Mouse (Mus musculus) limb, embryonic 13.5 days (tissue): Measurements from ENCODE around the gene Klhdc8a. TPM values are rescaled to one million over a fixed set of nuclear protein-coding genes. Genes with fewer than 3 reads are reported as not detected.
"Not testable (repeated sequence)": the region's sequence is repeated elsewhere in the genome, so short reads cannot be mapped to it uniquely, and the experiment has no call there.

ENCODE experiments used
- ATAC-seq: fragments of 200-750 bp; cut with Nextera tagmentation; 2 replicates; pipeline ENCODE4 v1.8.0; 2017; ENCODE audit warnings: low read depth, moderate number of reproducible peaks, moderate TSS enrichment; ENCODE audit not compliant: low FRiP score
- H3K27ac ChIP-seq: fragments of 300-500 bp; sonication (generic); 2 replicates; pipeline ENCODE4 v1.5.1; 2015; ENCODE audit warnings: inconsistent platforms, mild to moderate bottlenecking, moderate library complexity
- H3K27me3 ChIP-seq: fragments of 300-500 bp; sonication (generic); 2 replicates; pipeline ENCODE4 v1.6.1; 2015; ENCODE audit warnings: mild to moderate bottlenecking, inconsistent platforms
- H3K36me3 ChIP-seq: fragments of 300-500 bp; sonication (generic); 2 replicates; pipeline ENCODE4 v1.6.1; 2015; ENCODE audit warnings: inconsistent platforms, mild to moderate bottlenecking, moderate library complexity
- H3K4me1 ChIP-seq: fragments of 300-500 bp; sonication (generic); 2 replicates; pipeline ENCODE4 v1.6.1; 2015; ENCODE audit warnings: inconsistent platforms
- H3K4me2 ChIP-seq: fragments of 300-500 bp; sonication (generic); replicated peaks from 2 replicates; pipeline ENCODE4 v1.6.1; 2015; ENCODE audit warnings: inconsistent platforms, mild to moderate bottlenecking, moderate library complexity
- H3K4me3 ChIP-seq: fragments of 300-500 bp; sonication (generic); 2 replicates; pipeline ENCODE4 v1.5.1; 2015; ENCODE audit warnings: moderate library complexity, mild to moderate bottlenecking, inconsistent platforms
- H3K9ac ChIP-seq: fragments of 300-500 bp; sonication (generic); 2 replicates; pipeline ENCODE4 v1.6.1; 2015; ENCODE audit warnings: mild to moderate bottlenecking, inconsistent platforms
- H3K9me3 ChIP-seq: fragments of 300-500 bp; sonication (generic); 2 replicates; pipeline ENCODE4 v1.6.1; 2016; ENCODE audit warnings: inconsistent platforms
- WGBS: fragments of 180-500 bp; shearing (Covaris S2); methylation state at CpG from one replicate; pipeline ENCODE4 v1.1.7; 2015; 5-methylcytosine and 5-hydroxymethylcytosine counted together
- polyA plus RNA-seq: library from polyadenylated mRNA; unstranded; fragments of >200 nt; fragmentation: Nextera tagmentation; extraction: Ambion mirVana; gene quantifications from 2 replicates; pipeline ENCODE4 v1.2.1, GENCODE M21; 2015

Gene Klhdc8a
- polyA plus RNA-seq, 1 experiment from 2014 or later: 0.09 TPM

DNA sequence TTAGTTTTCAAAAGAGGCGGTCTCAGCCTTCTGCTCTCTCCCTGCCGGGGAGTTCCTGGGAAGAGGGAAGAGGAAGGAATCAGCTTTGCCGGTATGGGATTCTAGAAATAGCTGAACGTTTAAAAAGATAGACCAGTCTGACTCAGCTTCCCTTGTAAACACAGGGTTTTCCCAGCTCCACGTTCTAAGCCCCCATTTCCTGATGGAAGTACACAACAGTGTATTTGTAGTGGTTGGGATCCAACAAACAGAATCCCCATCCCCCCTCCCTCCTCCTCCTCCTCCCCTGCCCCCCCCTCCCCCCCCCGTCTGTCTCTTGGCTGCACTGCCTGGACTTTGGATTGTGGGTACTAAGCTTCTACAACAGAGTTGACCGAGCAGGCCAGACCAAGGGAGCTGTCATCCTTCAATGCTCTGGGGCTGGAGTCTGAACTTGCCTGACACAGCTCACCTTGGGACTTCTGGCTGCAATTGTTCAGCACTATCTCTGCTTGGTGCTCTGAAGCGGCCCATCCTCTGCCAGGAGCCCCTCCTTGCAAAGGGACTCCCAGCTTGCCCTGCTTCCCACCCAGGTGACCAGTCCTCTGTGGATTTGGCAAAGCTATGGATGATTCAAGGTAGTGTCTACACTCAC, 39.7 kb downstream of the Klhdc8a start:
- WGBS: 38% methylated on average over 8 of the region's 8 CpGs
- no peak overlapping the region for H3K4me2 ChIP-seq
- ATAC-seq: no peak

DNA sequence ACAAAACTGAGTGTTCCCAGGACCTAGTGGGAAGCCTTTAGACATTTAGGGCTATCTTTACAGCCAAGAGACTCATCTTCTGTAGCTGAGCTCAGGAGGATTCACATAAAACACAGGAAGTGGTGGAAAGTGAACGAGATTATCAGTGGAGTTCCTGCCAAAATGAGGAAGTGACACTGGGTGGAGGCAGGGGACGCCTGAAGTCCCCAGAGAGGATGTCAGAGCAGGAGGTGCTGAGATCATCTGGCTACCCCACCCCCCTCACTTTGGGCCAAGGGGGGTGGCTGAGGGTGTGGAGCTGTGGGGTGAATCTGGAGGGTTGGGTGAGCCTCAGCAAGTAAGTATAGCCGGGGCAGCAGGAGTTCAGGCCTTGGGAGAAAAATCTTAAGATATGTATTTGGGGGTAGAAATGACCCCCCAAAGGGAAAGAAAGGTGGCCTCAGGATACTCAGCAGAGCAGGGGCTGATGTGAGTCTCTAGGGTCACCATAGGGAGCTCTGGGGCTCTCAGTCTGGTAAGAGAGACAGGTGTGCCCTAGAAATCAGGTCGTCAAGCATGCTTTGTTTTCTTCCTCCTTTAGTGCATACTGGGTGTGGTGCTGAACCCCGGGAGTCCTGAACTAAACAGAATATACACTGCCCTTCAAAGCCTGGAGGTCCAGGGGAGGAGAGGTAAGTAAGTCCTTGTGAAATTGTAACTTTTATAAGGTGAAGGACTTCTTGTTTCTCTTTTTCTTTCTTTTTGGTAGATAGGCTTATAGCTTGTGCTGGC, 43.5 kb downstream of the Klhdc8a start:
- Histone ChIP-seq H3K9ac (no peak overlapping the region), H3K9me3 (no peaks in the 10 kb centered on the region), H3K27ac (no peak overlapping the region), H3K27me3 (no peaks in the 10 kb centered on the region), H3K4me1 (no peaks in the 10 kb centered on the region), H3K36me3 (no peaks in the 10 kb centered on the region), H3K4me3 (no peak overlapping the region), H3K4me2 (no peak overlapping the region)
- no peak for ATAC-seq
- 36% methylated on average over 5 of the region's 5 CpGs for WGBS

More for the DNA sequence above, 39.7 kb downstream of the Klhdc8a start:
- Histone ChIP-seq H3K4me3 (no peak overlapping the region), H3K9me3 (no peaks in the 10 kb centered on the region), H3K27ac (no peak overlapping the region), H3K9ac (no peak overlapping the region), H3K36me3 (no peaks in the 10 kb centered on the region), H3K27me3 (no peaks in the 10 kb centered on the region), H3K4me1 (peaks cover 26% of the 10 kb centered on the region)

DNA sequence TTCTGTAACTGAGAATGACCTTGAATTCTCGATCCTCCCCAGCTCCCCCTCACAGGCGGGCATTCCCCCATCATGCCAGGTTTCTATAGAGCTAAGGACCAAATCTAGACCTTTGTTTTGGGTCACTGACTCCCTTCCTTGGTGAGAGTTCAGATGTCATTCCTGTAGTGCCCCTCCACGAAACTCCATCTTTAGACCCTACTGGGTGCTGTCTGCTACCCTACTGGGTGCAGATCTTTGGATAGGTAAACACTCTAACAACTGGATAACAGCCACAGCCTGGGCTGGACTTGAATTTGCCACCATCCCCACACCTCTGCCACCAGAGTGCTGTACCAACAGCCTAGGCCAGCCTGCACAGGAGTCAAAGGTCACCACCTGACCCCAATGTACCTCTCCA, 44.1 kb downstream of the Klhdc8a start:
- no peaks in the 10 kb centered on the region for H3K4me1 ChIP-seq
- WGBS: 78% methylated on average over 3 of the region's 3 CpGs
- H3K36me3 ChIP-seq: no peaks in the 10 kb centered on the region
- no peak overlapping the region for H3K4me3 ChIP-seq
- no peak overlapping the region for H3K9ac ChIP-seq
- no peaks in the 10 kb centered on the region for H3K27me3 ChIP-seq
- no peak overlapping the region for H3K27ac ChIP-seq
- no peaks in the 10 kb centered on the region for H3K9me3 ChIP-seq
- H3K4me2 ChIP-seq: no peak overlapping the region
- no peak for ATAC-seq

DNA sequence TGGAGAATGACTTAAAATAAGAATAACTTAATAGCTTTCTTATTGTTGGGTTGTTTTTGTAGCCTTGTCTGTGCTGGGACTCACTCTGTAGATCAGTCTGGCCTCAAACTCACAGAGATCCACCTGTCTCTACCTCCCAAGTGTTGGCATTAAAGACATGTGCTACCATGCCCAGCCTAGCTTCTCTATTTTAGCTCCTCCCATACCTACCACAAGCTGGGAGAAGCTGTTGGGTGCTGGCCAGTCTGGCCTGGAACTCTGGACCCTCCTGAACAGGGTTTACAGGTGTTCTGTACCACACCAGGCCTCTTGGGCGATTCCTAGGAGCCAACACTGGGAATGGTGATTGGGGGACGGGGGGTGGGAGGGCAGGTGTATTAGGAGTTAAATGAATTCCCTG, 44.8 kb downstream of the Klhdc8a start:
- WGBS: 86% methylated on average over 2 of the region's 2 CpGs
- Histone ChIP-seq H3K36me3 (no peaks in the 10 kb centered on the region), H3K9me3 (no peaks in the 10 kb centered on the region), H3K4me2 (no peak overlapping the region), H3K27ac (no peak overlapping the region), H3K4me1 (no peaks in the 10 kb centered on the region), H3K4me3 (no peak overlapping the region), H3K27me3 (no peaks in the 10 kb centered on the region), H3K9ac (no peak overlapping the region)
- ATAC-seq: no peak

DNA sequence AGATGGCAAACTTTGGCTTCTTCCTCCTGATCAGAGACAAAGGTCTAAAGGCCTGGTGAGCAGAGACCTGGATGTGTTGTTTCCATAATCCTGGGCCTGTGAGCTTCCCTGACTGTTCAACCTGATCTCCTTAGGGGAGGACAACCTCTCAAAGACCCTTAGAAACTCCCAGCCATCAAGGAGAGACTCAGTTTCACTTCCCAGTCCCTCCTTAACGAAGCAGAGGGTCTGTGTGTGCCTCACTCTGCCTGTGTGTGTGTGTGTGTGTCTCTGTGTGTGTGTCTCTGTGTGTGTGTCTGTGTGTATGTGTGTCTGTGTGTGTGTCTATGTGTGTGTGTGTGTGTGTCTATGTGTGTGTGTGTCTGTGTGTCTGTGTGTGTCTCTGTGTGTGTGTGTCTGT, 45.2 kb downstream of the Klhdc8a start:
- no peaks in the 10 kb centered on the region for H3K4me1 ChIP-seq
- H3K4me3 ChIP-seq: no peak overlapping the region
- H3K9me3 ChIP-seq: no peaks in the 10 kb centered on the region
- no peaks in the 10 kb centered on the region for H3K27me3 ChIP-seq
- no peak for ATAC-seq
- no peaks in the 10 kb centered on the region for H3K36me3 ChIP-seq
- no peak overlapping the region for H3K9ac ChIP-seq
- WGBS: 87% methylated on average over 1 of the region's 1 CpGs
- H3K27ac ChIP-seq: no peak overlapping the region
- H3K4me2 ChIP-seq: no peak overlapping the region

DNA sequence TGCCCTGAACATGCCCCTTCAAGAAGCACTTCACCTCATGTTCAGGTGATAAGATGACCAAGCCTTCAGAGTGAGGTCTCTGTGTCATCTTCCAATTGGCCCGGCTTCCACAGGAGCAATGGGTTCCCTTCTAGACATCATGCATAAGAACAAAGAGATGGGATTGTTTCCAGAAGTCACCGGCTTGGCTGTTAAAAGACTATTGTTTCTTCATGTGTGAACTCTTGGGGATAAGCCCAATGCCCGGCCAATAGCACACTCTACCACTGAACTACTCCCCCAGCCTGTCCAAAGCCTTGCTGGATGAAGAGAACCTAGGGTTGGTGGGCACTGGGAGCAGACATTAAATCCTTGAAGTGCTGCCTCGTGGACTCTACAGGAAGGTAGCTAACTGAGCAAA, 47.1 kb downstream of the Klhdc8a start:
- H3K9ac ChIP-seq: no peak overlapping the region
- H3K4me2 ChIP-seq: no peak overlapping the region
- H3K27me3 ChIP-seq: no peaks in the 10 kb centered on the region
- H3K9me3 ChIP-seq: no peaks in the 10 kb centered on the region
- no peak overlapping the region for H3K27ac ChIP-seq
- ATAC-seq: no peak
- H3K36me3 ChIP-seq: no peaks in the 10 kb centered on the region
- H3K4me1 ChIP-seq: no peaks in the 10 kb centered on the region
- 86% methylated on average over 4 of the region's 4 CpGs for WGBS
- no peak overlapping the region for H3K4me3 ChIP-seq

DNA sequence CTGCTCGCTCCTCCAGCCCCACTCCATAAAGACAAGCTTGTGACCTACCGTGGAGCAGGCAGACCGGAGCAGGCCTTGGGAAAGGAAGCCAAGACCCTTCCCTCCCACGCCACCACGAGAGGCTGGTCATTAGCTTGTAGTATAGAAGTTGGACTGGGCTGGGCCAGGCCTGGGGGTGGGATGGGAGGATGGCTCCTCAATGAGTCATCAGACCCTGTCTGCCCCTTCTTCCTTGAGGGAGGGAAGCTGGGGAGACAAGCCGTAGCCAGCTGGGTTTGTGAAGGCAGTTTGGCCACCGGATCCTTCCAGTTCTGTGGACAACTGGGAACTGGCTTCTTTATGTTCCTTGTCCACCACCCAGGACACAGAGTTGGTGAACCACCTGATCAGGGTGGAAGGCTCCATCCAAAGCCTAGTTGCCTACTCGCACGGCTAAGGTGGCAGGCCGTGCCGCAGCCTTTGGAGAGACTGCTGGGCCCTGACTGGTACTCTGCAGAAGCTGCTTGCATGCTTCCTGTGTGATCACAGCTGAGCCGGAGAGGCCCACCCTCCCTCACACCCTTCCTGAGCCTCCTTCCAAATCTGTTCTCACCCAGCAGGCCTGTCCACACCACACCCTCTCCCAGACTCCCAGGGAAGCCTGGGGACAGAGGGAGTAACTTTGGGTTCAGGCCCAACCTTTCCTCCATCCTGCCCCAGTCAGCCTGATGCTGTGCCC, 47.9 kb downstream of the Klhdc8a start:
- no peak overlapping the region for H3K27ac ChIP-seq
- no peak overlapping the region for H3K4me2 ChIP-seq
- WGBS: 77% methylated on average over 12 of the region's 12 CpGs
- no peaks in the 10 kb centered on the region for H3K27me3 ChIP-seq
- no peaks in the 10 kb centered on the region for H3K36me3 ChIP-seq
- no peak; the same call in 1 of the 2 replicates for ATAC-seq
- no peaks in the 10 kb centered on the region for H3K4me1 ChIP-seq
- H3K9ac ChIP-seq: no peak overlapping the region
- H3K9me3 ChIP-seq: peaks cover 4% of the 10 kb centered on the region; the same call in 1 of the 2 replicates
- no peak overlapping the region for H3K4me3 ChIP-seq

DNA sequence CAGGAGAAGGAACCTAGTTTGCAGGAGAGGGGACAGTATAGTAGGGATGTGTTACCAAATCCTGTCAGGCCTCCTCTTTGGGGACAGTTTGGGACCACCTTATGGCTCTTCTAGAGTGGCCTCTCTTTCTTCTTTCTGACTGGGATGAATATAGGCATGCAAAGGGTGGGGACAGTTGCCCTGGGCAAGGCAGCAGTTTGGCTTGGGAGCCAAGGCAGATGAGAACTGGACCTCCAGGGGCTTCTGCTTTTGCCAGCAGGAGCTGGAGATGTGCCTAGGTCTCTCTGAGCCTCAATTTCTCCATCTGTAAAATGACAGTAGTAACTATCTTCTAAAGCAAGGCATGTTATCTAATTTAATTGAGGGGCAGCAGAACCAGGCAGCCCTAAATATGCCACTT, 48.5 kb downstream of the Klhdc8a start:
- Histone ChIP-seq H3K9ac (no peak overlapping the region), H3K36me3 (no peaks in the 10 kb centered on the region), H3K9me3 (peaks cover 4% of the 10 kb centered on the region; the same call in 1 of the 2 replicates), H3K4me1 (no peaks in the 10 kb centered on the region), H3K27me3 (no peaks in the 10 kb centered on the region), H3K4me2 (no peak overlapping the region), H3K4me3 (no peak overlapping the region), H3K27ac (no peak overlapping the region)
- ATAC-seq: no peak

DNA sequence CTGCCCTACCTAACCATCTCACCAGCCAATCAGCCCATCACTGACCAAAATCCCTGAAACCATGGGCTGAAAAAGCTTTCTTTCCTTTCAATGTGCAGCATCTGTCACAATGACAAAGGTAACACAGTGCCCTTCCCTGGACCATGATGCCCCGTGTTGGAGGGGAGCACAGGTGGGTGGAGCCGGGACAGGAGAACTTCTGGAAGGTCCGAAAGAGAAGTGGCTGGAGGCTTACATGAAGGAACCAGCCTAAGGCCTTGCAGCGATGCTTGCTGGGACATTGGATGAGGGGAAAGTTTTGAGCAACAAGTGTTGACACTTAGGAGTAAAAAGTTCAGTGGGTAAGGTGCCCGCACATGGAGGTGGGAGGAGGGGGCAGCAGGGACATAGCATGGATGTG, 50.0 kb downstream of the Klhdc8a start:
- no peak overlapping the region for H3K4me3 ChIP-seq
- WGBS: 78% methylated on average over 5 of the region's 5 CpGs
- no peaks in the 10 kb centered on the region for H3K4me1 ChIP-seq
- ATAC-seq: no peak
- no peak overlapping the region for H3K4me2 ChIP-seq
- no peaks in the 10 kb centered on the region for H3K36me3 ChIP-seq
- H3K27me3 ChIP-seq: no peaks in the 10 kb centered on the region
- H3K9ac ChIP-seq: no peak overlapping the region
- H3K27ac ChIP-seq: no peak overlapping the region
- H3K9me3 ChIP-seq: peaks cover 4% of the 10 kb centered on the region; the same call in 1 of the 2 replicates

DNA sequence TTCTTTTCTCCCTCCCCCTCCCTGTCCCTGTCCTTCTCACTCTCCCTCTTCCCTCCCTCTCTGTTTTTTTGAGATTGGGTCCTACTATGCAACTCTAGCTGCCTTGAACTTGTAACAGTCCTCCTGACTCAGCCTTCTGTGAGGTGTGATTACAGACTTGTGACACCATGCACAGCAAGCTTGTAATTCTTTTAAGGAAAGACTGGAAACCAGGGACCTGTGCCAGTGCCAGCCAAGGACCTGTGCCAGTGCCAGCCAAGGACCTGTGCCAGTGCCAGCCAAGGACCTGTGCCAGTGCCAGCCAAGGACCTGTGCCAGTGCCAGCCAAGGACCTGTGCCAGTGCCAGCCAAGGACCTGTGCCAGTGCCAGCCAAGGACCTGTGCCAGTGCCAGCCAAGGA, 50.6 kb downstream of the Klhdc8a start:
- not testable (repeated sequence) for H3K9me3 ChIP-seq, H3K4me1 ChIP-seq, H3K27ac ChIP-seq, H3K4me3 ChIP-seq, H3K9ac ChIP-seq, H3K4me2 ChIP-seq, H3K36me3 ChIP-seq, ATAC-seq, H3K27me3 ChIP-seq

DNA sequence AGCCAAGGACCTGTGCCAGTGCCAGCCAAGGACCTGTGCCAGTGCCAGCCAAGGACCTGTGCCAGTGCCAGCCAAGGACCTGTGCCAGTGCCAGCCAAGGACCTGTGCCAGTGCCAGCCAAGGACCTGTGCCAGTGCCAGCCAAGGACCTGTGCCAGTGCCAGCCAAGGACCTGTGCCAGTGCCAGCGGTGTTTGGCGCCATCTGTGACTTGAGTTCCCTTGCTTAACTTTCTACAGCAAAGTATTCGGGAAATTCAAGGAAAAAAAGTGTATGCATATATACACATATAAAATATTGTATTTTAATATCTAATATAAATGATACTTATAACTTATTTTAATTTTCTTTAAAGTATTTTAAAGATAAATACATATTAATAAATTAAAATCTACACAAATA, 51.2 kb downstream of the Klhdc8a start:
- H3K9ac ChIP-seq, H3K36me3 ChIP-seq, H3K27me3 ChIP-seq, H3K4me3 ChIP-seq, H3K4me2 ChIP-seq, H3K27ac ChIP-seq, ATAC-seq, H3K9me3 ChIP-seq, H3K4me1 ChIP-seq: not testable (repeated sequence)
- WGBS: 97% methylated on average over 3 of the region's 3 CpGs

DNA sequence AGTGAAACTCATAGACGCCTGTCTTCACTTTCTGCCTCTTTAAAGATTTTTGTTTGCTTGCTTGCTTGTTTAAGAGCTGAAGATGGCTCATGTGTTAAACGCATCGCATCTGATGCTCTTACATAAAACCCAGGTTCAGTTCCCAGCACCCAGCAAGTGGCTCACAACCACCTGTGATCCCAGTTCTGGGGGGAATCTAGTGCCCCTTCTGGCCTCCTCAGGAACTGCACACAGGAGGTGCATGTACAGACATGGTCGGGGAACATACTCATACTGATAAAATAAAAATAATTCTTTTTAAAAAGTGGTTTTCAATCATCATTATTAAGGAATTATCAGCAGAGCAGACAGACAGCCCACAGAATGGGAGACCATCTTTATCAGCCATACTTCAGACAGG, 52.6 kb downstream of the Klhdc8a start:
- no peak overlapping the region for H3K4me3 ChIP-seq
- 95% methylated on average over 4 of the region's 4 CpGs for WGBS

More for the DNA sequence above, 52.6 kb downstream of the Klhdc8a start:
- Histone ChIP-seq H3K9me3 (peaks cover 4% of the 10 kb centered on the region; the same call in 1 of the 2 replicates), H3K4me1 (0 out of 2 replicates have a peak, but pooled peaks cover 6% of the 10 kb centered on the region), H3K36me3 (no peaks in the 10 kb centered on the region), H3K9ac (no peak overlapping the region), H3K27ac (no peak overlapping the region), H3K27me3 (no peaks in the 10 kb centered on the region), H3K4me2 (no peak overlapping the region)
- ATAC-seq: no peak
